Mouse (Mus musculus) T-cell, adult 2 months (primary cell): ENCODE results near the gene Kmo.

Source experiments
- DNase-seq: peaks from one replicate; pipeline ENCODE4 v3.0.0; 2022; ENCODE audit warnings: low spot score

Gene Kmo

DNA sequence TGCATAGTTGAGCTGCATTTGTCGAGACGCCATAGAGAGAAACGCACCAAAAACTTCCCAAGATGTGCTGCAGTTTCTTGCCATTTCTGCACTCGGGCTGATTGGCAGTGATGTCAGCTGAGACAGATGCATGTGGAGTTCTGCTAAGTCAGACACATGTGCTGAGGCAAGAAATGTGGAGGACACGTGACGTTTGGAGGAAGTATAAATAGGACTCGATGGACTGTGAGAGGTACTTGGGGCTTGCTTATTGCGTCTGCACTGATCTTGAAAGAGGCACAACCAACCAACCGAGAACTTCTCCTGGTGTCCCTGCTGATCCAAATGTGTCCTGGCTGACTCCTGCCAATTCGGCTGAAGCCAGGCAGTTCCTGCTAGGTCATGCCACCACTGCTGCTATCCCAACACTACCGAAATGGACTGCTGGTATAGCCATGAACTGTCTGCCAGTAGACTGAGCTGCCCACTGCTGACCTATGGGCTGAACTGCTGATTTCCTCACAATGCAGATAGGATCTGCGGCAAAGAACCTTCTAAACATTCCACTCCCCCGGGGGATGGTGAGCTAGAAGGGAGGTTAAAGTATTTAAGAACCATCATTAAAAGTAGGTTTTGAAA is at the start of gene Kmo:
Gene Kmo, plus strand, starts transcription at position 568 of the 618 bp plus-strand sequence.
- DNase-seq = no peak

DNA sequence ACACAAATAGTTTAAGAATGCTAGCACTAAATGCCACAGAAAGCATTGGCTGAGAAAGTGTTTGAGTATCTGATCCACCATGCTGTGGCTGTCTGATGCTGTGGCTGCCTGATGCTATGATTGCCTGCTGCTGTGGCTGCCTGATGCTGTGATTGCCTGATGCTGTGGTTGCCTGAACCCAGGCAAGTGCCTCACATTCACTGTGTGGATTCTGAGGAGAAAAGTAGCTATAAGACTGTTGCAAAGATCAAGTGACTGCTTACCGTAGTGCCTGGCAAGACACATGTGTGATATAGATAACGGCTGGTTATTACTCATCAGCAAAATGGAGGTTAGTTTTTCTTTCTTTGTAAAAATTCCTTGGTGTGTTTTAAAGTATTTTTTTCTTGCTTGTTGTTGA is 46.1 kb upstream of the Kmo start:
- DNase-seq = no peak

DNA sequence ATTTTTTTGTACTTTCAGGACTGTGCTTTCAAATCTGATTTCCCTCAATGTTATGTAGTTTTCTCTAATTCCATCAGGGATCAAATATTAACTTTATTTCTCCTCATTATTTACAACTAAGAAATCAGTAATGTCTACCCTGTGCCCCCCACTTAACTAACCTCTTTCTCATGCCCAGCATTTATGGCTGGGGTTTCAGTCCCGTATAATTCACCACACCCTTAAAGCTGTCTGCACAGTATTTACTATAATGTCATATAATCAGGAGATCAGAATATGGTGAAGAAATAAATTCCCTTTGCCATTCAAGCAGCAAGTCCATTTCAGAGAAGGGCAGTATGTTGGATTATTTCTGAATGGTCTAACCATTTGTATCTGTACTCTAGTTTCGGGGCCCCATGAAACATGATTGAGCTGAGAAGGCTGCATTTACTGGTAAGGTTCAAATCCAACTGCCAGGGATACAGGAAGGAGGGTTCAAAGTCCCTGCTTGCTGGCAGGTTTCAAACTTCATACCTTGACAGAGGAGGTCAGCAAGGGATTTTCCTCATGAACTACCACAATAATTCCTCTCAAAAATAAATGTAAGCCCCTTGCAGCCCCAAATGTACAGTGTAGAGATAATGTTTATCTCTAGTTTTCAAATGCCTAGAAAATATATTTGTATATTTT is 41.6 kb upstream of the Kmo start:
- DNase-seq = no peak

DNA sequence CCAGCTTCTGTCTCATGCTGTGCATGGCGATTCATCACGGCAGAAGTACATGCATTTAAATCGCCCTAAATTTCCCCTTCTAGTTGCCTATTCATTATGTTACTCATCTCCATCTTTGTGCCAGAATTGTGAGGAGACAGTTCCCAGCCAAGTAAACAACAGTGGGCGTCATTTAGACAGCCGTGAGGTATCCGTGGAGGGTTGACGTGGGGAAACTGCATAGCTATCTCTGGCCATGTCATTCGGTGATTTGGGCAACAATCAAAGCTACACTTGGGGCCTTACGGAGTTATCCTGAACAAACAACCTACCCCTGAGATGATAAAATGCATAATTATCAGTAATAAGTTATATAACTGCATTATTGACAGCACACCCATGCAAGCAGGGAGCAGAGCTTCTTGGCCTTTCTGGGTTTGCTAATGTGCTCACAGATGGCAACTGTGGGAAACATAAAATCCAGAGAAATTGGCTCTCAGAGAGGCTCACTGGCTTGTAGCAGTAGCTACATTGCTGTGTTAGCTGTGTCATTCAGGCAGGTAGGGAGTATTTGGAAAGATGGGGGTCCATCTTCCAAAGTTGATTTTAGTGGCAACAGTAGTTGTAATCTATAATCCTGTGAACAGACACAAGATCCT is 40.5 kb upstream of the Kmo start:
- no peak for DNase-seq

DNA sequence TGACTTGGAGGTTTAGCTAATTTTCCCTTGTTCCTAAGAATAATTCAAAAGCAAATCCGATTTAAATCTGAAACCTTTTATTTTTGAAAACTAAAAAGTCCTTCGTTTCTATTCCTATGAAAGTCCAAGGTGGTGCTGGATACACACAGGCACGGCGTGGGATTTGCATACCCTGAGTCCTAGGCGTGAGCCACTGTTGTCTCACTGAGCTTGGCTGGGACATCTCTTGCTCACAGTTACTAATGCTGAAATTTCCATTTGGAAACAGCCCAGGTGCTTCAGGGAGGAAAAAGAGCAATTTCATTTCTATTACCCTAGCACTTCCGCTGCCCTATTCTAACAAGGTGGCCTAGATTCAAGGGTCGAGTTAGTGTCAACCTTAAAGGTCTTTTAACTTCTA is 39.8 kb upstream of the Kmo start:
- no peak for DNase-seq

DNA sequence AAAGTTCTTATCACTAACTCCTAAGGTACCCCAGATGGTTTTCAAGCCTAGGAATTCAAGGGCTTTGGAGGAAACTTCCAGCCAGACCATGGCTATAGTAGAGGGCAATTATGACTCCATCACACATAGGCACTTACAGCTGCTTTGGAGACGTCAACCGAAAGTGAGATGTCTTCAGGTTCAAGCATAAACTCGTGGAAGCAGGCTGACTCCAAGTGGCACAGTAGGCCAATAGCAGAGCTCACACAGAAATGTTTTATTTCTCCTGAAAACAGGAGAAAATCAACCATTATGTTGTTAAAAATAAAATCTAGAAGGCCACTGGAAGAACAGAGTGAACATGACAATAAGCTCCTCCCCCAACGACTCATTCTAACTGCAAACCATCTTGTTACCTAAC is 37.4 kb upstream of the Kmo start:
- DNase-seq = no peak

DNA sequence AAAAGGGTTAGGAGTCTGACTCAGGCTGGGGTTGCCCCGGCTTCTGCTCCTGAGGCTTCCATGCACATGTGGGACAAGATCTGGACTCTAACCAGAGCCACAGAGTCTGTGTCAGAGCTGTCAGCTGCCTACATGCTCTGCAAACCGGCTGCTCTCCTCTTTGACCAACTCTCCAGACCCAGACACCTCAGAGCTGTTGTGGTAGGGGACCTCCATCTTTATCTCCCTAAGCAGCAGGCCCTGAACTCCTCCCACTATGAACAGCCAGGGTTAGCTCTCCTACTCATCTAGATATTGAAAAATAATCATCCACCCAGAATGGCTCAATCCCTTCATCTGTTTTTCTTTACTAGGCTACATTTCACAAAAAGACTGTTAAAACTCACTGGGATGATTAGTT is 34.9 kb upstream of the Kmo start:
- DNase-seq = no peak

DNA sequence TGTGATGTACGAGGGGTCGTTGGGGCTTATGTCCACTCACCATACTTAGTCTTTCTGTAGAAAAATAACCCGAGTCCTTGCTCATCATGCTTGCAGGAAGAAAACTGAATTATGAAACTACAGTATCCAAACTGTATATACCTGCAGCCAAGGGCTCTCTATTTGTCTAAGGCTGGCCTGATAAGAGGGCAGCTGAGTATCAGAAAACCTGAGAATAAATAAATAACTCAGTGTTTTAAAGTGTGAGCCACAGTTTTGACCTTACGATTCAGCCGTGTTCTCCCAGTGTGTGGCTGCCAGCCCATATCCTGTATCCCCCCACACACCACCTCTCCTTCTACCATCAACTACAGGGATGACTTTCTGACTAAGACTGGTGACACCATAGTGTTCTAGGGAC is 33.5 kb upstream of the Kmo start:
- DNase-seq = no peak

DNA sequence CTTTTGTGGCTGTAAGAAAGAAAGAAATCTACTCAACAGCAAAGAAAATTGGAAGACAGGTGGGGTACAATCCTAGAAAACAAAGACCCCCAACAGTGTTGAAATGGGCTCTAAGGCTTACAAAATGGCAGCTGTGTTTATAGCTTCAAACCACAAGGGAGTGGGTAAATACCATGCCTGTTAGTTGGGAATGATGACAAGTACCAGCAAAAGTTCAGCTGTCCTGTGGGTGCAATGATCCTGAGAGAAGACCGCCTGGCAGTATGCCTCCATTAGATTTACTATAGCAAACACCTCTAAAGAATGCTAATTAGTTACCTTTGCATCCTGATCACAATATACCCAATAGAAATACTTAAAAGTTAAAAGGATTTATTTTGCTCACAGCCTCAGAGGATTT is 27.3 kb upstream of the Kmo start:
- DNase-seq = no peak

DNA sequence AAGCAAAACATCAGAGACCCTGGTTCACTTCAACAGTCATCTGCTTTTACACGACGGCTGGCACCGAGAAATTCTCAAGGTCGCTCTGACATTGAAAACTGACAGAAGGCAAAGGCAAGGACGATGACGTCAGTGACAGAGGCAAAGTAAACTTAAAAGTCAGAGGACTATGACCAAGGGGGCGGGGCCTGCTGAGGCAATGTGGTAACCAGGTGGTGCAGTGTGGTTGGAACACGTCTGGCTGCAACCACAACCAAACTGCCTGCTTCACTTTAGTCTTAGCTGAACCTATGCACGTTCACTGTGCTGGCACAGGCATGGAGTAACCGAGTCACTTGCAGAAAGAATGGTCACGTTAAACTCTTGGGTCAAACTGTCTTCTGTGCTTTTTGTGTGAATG is 17.9 kb upstream of the Kmo start:
- no peak for DNase-seq

DNA sequence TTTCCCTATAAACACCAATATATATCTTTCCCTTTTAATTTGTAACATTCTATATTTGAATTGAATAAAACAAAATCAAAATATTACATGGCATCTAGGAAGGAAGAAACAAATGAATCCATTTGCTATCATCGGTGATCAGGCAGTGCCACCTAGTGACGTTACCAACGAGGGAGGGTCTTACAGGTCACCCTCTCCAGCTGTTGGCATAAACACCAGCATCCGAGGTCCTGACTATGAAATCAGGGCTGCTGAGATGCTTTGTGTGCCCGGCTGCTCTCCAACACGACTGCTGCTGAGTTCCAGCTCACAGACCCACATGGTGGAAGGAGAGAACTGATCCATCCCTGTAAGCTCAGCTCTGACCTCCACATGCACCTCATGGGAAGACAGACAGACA is 16.8 kb upstream of the Kmo start:
- DNase-seq = no peak

DNA sequence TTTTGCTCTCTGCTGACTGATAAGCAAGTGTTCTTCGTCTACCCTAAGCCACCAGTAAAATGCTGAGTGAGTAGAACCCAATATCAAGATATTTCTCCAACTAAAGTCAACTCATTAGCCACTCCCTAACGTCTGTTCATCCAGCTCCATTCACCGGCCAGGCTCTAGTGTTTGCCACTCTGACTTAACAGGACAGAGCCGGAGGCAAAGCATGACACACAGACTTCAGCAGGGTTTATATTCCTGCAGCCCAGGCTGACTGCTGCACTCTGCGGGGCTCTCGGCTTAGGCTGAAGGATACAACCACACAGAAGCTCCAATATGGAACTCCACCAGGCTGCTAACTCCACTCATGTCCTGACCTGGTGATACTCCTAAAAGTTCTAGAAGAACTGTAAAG is 12.9 kb upstream of the Kmo start:
- no peak for DNase-seq

DNA sequence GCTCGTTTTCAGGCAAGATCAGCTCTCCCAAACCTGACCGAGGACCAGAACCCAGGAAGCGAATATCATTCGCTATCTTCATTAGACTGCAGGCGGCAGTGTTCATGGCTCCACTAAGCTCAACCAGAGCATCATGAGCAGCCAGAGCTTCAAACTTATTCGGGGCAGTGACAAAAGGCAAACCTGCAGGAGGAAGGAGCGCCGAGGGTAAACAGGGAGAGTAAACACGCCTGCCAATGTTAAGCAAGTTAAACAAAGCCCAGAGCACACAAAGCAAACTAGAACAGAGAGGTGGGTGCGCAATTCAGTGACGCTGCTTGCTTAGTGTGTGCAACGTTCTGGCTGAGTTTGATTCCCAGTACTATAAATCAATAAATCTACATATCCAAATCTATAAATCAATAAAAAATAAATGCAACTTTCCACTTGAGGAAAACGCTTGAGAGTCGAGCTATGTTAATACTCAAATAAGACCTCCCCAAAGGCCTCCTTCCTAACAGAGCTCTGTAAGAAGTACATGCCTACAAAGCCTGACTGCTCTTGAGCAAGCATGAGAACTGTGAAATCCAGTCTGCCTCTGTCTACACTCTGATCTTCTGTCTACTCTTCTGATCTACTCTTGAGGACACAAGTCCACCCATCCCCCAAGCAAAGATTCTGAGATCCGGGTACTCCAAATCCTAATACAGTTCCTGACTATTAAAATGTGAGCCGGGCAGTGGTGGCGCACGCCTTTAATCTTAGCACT is 12.2 kb upstream of the Kmo start:
- DNase-seq = no peak

DNA sequence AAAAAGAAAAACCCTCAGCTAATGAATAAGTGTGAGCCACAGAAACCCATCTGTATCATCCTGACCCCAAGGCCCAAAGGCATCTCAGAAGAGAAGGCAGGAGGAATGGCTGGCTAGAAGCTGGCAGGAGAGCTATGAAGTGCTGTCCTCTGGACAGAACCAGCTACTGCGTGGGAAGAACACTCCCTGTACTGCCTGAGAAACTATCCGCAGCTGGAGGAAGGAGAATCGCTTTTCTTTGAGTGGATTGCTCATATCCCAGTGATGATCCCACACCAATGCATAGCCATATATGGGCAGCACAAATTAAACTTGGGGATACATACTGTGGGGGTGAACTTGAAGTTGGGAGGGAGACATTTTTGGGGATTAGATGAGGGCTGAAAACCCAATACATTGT is 11.5 kb upstream of the Kmo start:
- no peak for DNase-seq

DNA sequence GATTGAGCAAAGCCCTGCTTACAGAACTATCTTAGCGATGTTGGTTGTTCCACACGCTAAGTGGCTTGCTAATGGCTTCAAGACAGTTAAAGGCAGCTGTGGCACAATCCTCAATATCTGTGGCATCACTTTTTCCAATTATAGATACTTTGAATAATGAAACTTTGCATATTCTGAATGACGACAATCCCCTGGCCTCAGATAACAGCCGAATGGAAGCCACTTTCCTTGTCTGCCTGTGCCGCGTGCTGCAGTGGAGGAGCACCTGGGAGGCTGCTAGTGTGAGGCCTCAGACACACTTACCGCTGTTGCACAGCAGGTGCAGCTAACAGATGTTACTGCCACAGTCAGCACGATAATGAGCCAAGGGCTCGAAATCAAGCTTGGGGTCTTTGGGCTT is 5.2 kb upstream of the Kmo start:
- DNase-seq = no peak

DNA sequence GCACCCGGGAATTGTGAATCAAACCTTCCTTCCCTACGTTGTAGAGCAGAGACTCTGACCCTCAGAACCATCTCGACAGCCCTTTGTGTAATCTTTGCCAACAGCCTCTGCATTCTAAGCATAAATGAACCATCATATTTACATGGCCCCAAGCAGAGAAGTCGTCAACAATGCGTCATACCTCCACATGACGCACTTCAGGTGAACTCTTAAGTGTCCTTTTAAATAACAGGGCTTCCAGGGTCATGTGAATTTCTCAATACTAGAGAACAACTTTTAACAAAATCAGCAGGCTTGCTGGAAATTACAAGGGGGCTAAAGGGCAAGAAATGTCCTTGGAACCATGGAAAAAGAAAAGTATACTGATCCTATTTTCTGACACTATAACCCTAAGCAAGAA is 3.5 kb downstream of the Kmo start:
- no peak for DNase-seq

DNA sequence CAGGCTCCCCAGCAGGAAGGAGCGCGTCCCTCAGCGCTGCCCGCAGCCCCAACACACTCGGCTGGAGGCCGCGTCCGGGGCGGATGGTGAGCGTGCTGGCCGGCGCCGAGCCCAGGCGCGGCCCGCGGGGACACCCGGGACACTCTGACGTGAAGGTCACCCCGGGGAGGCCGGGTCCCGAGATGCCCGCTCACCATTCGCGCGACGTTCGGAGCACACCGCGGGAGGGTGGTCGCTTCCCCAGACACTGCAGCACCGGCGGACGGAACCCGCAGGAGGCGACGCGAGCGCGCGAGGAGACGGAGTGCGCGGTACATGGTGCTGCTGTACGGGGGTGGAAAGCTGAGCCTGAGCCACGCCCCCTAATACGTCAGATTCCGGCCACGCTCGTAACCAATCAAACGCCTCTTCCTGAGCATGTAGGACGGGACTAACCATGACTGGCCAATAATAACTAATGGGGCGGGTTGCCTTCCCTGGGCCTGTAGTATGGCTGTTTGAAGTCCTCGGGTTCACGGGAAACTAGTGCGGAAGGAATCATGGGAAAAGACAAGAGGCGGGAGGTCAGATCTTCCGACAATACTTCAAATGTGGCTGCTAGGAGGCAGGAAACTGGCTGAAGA is 5.2 kb downstream of the Kmo start, which contains the start of gene Fh1:
Gene Fh1, minus strand, starts transcription at position 379 of the 623 bp plus-strand sequence.
- peak; percentile 96 for DNase-seq

DNA sequence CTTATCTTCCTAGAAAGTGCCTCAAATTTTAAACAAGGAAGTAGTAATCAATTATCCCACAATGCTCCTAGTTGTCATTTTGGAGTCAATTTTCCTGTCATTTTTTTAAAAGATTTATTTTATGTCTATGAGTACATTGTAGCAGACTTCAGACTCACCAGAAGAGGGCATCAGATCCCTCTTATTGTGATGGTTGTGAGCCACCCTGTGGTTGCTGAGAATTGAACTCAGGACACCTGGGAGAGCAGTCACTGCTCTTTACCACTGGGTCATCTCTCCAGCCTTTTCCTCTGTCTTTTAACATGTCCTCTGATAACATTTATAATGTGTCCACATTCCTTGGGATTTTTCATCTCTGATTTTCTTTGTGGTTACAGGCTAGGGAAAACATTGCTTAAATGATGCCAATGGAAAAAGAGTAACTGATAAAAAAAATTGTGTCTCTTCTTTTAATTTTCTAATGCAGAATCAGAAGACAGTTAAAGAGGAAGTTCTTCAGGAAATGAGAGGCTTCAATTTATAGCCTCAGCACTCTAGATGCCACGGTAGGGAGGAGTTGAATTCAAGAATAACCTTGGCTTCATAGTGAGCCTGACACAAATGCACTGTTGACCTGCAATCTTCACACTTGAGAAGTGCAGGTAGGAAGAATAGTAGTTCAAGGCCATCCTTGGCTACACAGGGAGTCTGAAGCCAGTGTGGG is 6.0 kb downstream of the Kmo start:
- DNase-seq = peak; percentile 35

DNA sequence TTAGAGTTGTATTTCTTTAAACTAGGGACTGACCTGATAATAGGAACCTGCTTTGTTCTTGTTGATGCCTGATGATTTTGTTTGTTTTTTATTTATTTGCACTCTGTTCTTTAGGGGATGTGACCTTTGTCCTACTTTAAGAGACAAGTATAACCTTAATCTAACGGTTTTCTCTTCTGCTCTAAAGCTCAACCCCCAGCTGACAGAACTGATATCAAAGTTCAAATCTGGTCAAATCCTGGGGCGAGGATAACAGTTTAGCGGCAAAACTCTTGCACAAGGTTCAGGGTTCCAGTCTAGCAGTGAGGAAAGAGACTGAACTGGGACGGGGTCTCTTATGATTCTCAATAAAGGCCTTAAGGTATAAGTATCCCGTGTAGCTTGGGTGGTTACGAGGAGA is 9.1 kb downstream of the Kmo start:
- no peak for DNase-seq

DNA sequence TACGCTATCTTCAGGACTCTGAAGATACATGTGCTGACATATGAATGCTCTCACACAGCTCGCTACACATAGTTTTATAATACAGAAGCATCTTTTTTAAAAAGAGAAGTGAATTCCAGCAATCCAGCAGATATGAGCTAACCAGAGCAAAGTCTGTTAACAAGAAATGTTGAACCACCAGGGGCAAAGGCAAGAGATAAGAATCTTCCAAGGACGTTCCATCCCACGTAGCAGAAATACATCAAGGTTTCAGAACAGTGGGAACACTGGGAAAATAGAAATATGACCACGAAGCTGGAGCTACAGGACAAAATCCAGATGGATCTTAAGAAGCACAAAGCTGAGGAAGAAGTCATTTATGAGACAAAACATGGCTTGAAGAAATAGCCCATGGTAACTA is 10.2 kb downstream of the Kmo start:
- no peak for DNase-seq

DNA sequence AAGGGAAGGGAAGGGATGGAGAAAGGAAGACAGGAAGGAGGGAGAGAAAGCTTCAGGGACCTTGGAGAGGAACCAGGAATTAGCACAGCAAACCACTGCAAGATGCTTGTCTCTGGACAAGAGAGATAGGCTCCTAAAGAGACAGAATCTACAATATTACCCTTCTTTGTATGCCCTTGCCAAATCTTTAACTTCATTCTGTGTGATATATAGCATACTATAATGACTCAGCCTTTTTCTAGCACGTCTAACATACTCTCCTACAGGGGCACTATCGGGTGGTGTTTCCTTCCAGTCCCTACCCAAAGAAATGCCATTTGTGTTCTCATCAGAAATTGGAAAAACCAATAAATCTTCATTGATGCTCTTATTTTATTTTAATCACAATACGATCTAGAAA is 10.9 kb downstream of the Kmo start:
- no peak for DNase-seq

DNA sequence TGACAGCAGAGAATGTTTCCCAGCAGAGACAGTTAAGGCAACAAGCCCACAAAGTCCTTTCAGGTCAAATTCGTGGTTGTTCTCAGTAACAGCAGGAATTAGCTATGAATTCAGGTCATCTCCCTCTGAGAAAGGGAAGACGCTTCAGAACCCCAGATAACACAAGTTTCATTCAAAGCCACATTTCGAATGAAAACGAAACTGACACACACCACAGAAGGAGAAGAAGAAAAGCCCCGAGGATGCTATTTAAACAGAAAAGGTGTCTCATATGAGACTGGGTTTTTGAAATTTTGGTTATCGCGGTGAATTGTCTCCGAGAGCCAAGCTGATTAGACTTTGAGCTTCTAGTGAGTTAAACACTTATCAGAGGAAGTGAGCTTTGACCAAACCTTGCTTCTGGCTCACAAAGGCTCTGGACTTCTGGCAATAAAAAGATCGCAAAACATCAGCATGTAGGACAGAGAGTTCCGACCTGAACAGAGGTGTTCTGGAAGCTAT is 11.6 kb downstream of the Kmo start:
- no peak for DNase-seq
